Mouse (Mus musculus): ENCODE results near the gene Mmp27.

Gene Mmp27

GRCm38 (mm10) chr9:7571162-7571561 lies at the start of gene Mmp27:
Gene Mmp27 (plus strand): TSS chr9:7571396.
- no peak for DNase-seq

- DNase-seq, result no peak
Observed at GRCm38 (mm10) chr9:7526255-7526940, 44.8 kb upstream of the Mmp27 start.

- DNase-seq, result no peak
Observed at GRCm38 (mm10) chr9:7542763-7543162, 28.4 kb upstream of the Mmp27 start.

- DNase-seq, result no peak
Observed at GRCm38 (mm10) chr9:7544923-7545457, 26.2 kb upstream of the Mmp27 start.

GRCm38 (mm10) chr9:7545471-7545870 lies 25.7 kb upstream of the Mmp27 start:
- DNase-seq, result peak; percentile 11 to 17

- no peak for DNase-seq
Observed at GRCm38 (mm10) chr9:7545920-7546319, 25.3 kb upstream of the Mmp27 start.

GRCm38 (mm10) chr9:7551943-7552342 lies 19.3 kb upstream of the Mmp27 start:
- DNase-seq, result no peak

- DNase-seq, result no peak
Observed at GRCm38 (mm10) chr9:7553536-7553935, 17.7 kb upstream of the Mmp27 start.

- DNase-seq, result peak in 1 of 2 experiments; percentile 39
Observed at GRCm38 (mm10) chr9:7554382-7554781, 16.8 kb upstream of the Mmp27 start.

- DNase-seq, result no peak
Observed at GRCm38 (mm10) chr9:7558221-7559017, 12.8 kb upstream of the Mmp27 start, which contains the start of gene Mmp8. Gene Mmp8 (plus strand): TSS chr9:7558456.

GRCm38 (mm10) chr9:7560026-7560425 lies 11.2 kb upstream of the Mmp27 start:
- no peak for DNase-seq

GRCm38 (mm10) chr9:7567376-7567775 lies 3.8 kb upstream of the Mmp27 start:
- DNase-seq, result no peak

GRCm38 (mm10) chr9:7567923-7568322 lies 3.3 kb upstream of the Mmp27 start:
- DNase-seq, result no peak

- DNase-seq, result no peak
Observed at GRCm38 (mm10) chr9:7570485-7570884, 711 bp upstream of the Mmp27 start.

GRCm38 (mm10) chr9:7572188-7572587 lies 992 bp downstream of the Mmp27 start:
- no peak for DNase-seq

- no peak for DNase-seq
Observed at GRCm38 (mm10) chr9:7572663-7573308, 1.6 kb downstream of the Mmp27 start.

GRCm38 (mm10) chr9:7575526-7575925 lies 4.3 kb downstream of the Mmp27 start:
- DNase-seq, result no peak

- no peak for DNase-seq
Observed at GRCm38 (mm10) chr9:7577371-7577770, 6.2 kb downstream of the Mmp27 start.

- DNase-seq, result no peak
Observed at GRCm38 (mm10) chr9:7590063-7590462, 18.9 kb downstream of the Mmp27 start.

- no peak for DNase-seq
Observed at GRCm38 (mm10) chr9:7593272-7593812, 22.1 kb downstream of the Mmp27 start.

- DNase-seq, result peak; percentile 86 to 89
Observed at GRCm38 (mm10) chr9:7594816-7595540, 23.8 kb downstream of the Mmp27 start.

GRCm38 (mm10) chr9:7602982-7603742 lies 32.0 kb downstream of the Mmp27 start:
- DNase-seq, result peak; percentile 29 to 79
